Mouse (Mus musculus) olfactory bulb, adult 2 months (tissue): ENCODE data around the gene 4933430I17Rik.

Experiments used
- CTCF ChIP-seq: fragments of 200-500 bp; IDR thresholded peaks from 2 replicates; pipeline ENCODE4 v1.5.1; 2012; ENCODE audit warnings: low read depth, mild to moderate bottlenecking, low read length, moderate library complexity; ENCODE audit not compliant: insufficient read depth
- POLR2A ChIP-seq: fragments of 200-500 bp; IDR thresholded peaks from 2 replicates; pipeline ENCODE4 v1.6.1; 2012; ENCODE audit warnings: mild to moderate bottlenecking, low read depth, low read length, moderate library complexity; ENCODE audit not compliant: insufficient read depth

- TF ChIP-seq CTCF (no peak), POLR2A (no peak)
Observed at GRCm38 (mm10) chr4:62594442-62594841, 69.3 kb downstream of the 4933430I17Rik start.
